9 mouse cellular contexts compared by ENCODE assay signal in genomic region chr8:64947698-64948034, GRCm38 (mm10). TPM values are rescaled to one million over a fixed set of nuclear protein-coding genes. Genes with fewer than 3 reads are reported as not detected.
DNase-seq lines count a peak whose midpoint lies in the region; ATAC-seq and TF ChIP-seq lines count a peak whose summit lies in the region.
"Had no signal": no experiment of that assay in that cellular context is flagged by ENCODE, and none has a peak within 500 bp of the region (broad histone marks: within the 10 kb centered on the region; RNA-seq: fewer than 3 reads in every experiment).

No protein-coding gene starts in this region.

- no peaks in the 10 kb centered on the region for H3K27me3 ChIP-seq in heart, adult 2 months (ENCODE audit: control insufficient read depth, insufficient read depth, low read length)
- H3K27me3 ChIP-seq in thymus, adult 2 months (ENCODE audit: control insufficient read depth, insufficient read depth, low read length): no peaks in the 10 kb centered on the region
- H3K27me3 ChIP-seq in liver, embryonic 12.5 days (replicated peaks): peaks cover 9% of the 10 kb centered on the region
- no peaks in the 10 kb centered on the region for H3K27me3 ChIP-seq in stomach, postnatal 0 days (ENCODE audit: control insufficient read depth, insufficient read depth, low read length)

- peak overlapping the region; percentile 85 for H3K4me2 ChIP-seq in liver, embryonic 12.5 days
- peak overlapping the region; percentile 64 for H3K4me2 ChIP-seq in stomach, postnatal 0 days (replicated peaks; ENCODE audit: low read depth)

- H3K36me3 ChIP-seq in heart, adult 2 months (ENCODE audit: control insufficient read depth, insufficient read depth, low read length): no peaks in the 10 kb centered on the region
- no peaks in the 10 kb centered on the region for H3K36me3 ChIP-seq in thymus, adult 2 months (ENCODE audit: control insufficient read depth, insufficient read depth, low read length)
- H3K36me3 ChIP-seq in liver, embryonic 12.5 days: no peaks in the 10 kb centered on the region
- no peaks in the 10 kb centered on the region for H3K36me3 ChIP-seq in stomach, postnatal 0 days (ENCODE audit: control insufficient read depth, insufficient read depth, low read length)

- DNase-seq in heart, adult 2 months: no peak
- DNase-seq in heart, adult 9 months (ENCODE audit: low spot score in 2 of 2): no peak
- DNase-seq in thymus, adult 2 months: no peak
- no peak for DNase-seq in thymus, postnatal 25 days
- no peak for DNase-seq in stomach, postnatal 0 days (ENCODE audit: low spot score)
- no peak for DNase-seq in adrenal gland, adult 2 months
- no peak for DNase-seq in right cerebral cortex, postnatal 25 days

- ATAC-seq in liver, embryonic 12.5 days: no peak
- ATAC-seq in stomach, postnatal 0 days (ENCODE audit: low FRiP score, low TSS enrichment): no peak

- peak overlapping the region; percentile 86 for H3K9ac ChIP-seq in heart, adult 2 months (ENCODE audit: low read depth, low read length)
- H3K9ac ChIP-seq in liver, embryonic 12.5 days: peak overlapping the region; percentile 75
- peak overlapping the region; percentile 75 for H3K9ac ChIP-seq in stomach, postnatal 0 days (ENCODE audit: low read length)

- no peak for TF ChIP-seq EP300 in heart, adult 2 months (IDR thresholded peaks at IDR 0.05; ENCODE audit: insufficient read depth, low read depth, low read length)
- TF ChIP-seq EP300 in stomach, postnatal 0 days (optimal IDR thresholded peaks at IDR 0.05): no peak

- intact Hi-C loops in heart, adult 2 months (cut with DNase I): loop anchor here (1.0 kb wide), 1 partner anchor 97 kb away; the partner anchor contains the start of gene Klhl2

- no peaks in the 10 kb centered on the region for H3K79me2 ChIP-seq in heart, adult 2 months (replicated peaks; ENCODE audit: control insufficient read depth, insufficient read depth, low read length)

- peak overlapping the region; percentile 66 for H3K4me3 ChIP-seq in heart, adult 2 months
- peak overlapping the region; percentile 65 for H3K4me3 ChIP-seq in thymus, adult 2 months (ENCODE audit: control insufficient read depth, insufficient read depth, low read length)
- H3K4me3 ChIP-seq in liver, embryonic 12.5 days: peak overlapping the region; percentile 79
- H3K4me3 ChIP-seq in stomach, postnatal 0 days (ENCODE audit: low read depth, low read length): peak overlapping the region; percentile 85

- no peak for TF ChIP-seq CTCF in heart, adult 2 months (IDR thresholded peaks at IDR 0.05)
- TF ChIP-seq CTCF in thymus, adult 2 months (IDR thresholded peaks at IDR 0.05; ENCODE audit: borderline replicate concordance, control insufficient read depth, extremely low read depth, insufficient read depth, low read length, poor library complexity): no peak
- TF ChIP-seq CTCF in stomach, postnatal 0 days (IDR thresholded peaks at IDR 0.05; ENCODE audit: low read depth): no peak

- no peak for TF ChIP-seq POLR2A in heart, adult 2 months (IDR thresholded peaks at IDR 0.05; ENCODE audit: insufficient read depth, low read depth, low read length)
- TF ChIP-seq POLR2A in thymus, adult 2 months (IDR thresholded peaks at IDR 0.05; ENCODE audit: control insufficient read depth, extremely low read depth, insufficient read depth, low read length, poor library complexity): no peak

- peak overlapping the region; percentile 79 for H3K27ac ChIP-seq in heart, adult 2 months
- peak overlapping the region; percentile 4; the same call in 1 of the 2 replicates for H3K27ac ChIP-seq in thymus, adult 2 months (ENCODE audit: control insufficient read depth, insufficient read depth, low read length)
- H3K27ac ChIP-seq in liver, embryonic 12.5 days: peak overlapping the region; percentile 69
- peak overlapping the region; percentile 89 for H3K27ac ChIP-seq in stomach, postnatal 0 days (replicated peaks)

- 7% methylated on average over 10 of the region's 10 CpGs for WGBS in heart, adult 2 months
- WGBS in thymus, adult 2 months: 11% methylated on average over 10 of the region's 10 CpGs
- 11% methylated on average over 10 of the region's 10 CpGs for WGBS in liver, embryonic 12.5 days (ENCODE audit: insufficient replicate concordance)
- 9% methylated on average over 10 of the region's 10 CpGs for WGBS in stomach, postnatal 0 days

- H3K4me1 ChIP-seq in heart, adult 2 months (ENCODE audit: control insufficient read depth, insufficient read depth, low read length): no peaks in the 10 kb centered on the region
- peaks cover 27% of the 10 kb centered on the region for H3K4me1 ChIP-seq in thymus, adult 2 months (replicated peaks; ENCODE audit: control insufficient read depth, insufficient read depth, low read length)
- H3K4me1 ChIP-seq in liver, embryonic 12.5 days: peaks cover 18% of the 10 kb centered on the region
- no peaks in the 10 kb centered on the region for H3K4me1 ChIP-seq in stomach, postnatal 0 days (replicated peaks; ENCODE audit: control insufficient read depth, insufficient read depth)

- no peaks in the 10 kb centered on the region for H3K9me3 ChIP-seq in liver, embryonic 12.5 days (replicated peaks)
- H3K9me3 ChIP-seq in stomach, postnatal 0 days (ENCODE audit: control insufficient read depth, low read length): no peaks in the 10 kb centered on the region

RNA-seq across cellular contexts. Expression of gene Tmem192, which starts 0.7 kb away (rescaled TPM):
- 10 to 100 TPM; 21.0 to 26.2 TPM for total RNA-seq in heart, adult 2 months (2021)
- polyA plus RNA-seq in heart, adult 2 months (2012; rRNA removed): 42.6 and 43.4 TPM in 2 replicates
- polyA plus RNA-seq in thymus, adult 2 months (2012; rRNA removed): 58.2 and 71.8 TPM in 2 replicates
- 18.1 TPM in 2 replicates for polyA plus RNA-seq in liver, embryonic 12.5 days (2016; fragmentation: Nextera tagmentation; extraction: Ambion mirVana)
- polyA plus RNA-seq in stomach, postnatal 0 days (2015; fragmentation: Nextera tagmentation; extraction: Ambion mirVana): 36.6 and 37.2 TPM in 2 replicates
- total RNA-seq in adrenal gland, adult 2 months (2021): 10 to 100 TPM; 57.5 to 77.8 TPM
- 141 and 177 TPM in 2 replicates for polyA plus RNA-seq in adrenal gland, adult 2 months (2012; rRNA removed)

RNA-seq across cellular contexts. Expression of gene Trim75, which starts 40.0 kb away (rescaled TPM):
- total RNA-seq in heart, adult 2 months (2021): not detected
- not detected in 2 replicates for polyA plus RNA-seq in heart, adult 2 months (2012; rRNA removed)
- not detected in 2 replicates for polyA plus RNA-seq in thymus, adult 2 months (2012; rRNA removed)
- not detected in 2 replicates for polyA plus RNA-seq in liver, embryonic 12.5 days (2016; fragmentation: Nextera tagmentation; extraction: Ambion mirVana)
- not detected in 2 replicates for polyA plus RNA-seq in stomach, postnatal 0 days (2015; fragmentation: Nextera tagmentation; extraction: Ambion mirVana)
- not detected for total RNA-seq in adrenal gland, adult 2 months (2021)
- not detected in 2 replicates for polyA plus RNA-seq in adrenal gland, adult 2 months (2012; rRNA removed)
- total RNA-seq: megakaryocyte-erythroid progenitor cell, adult 5-6 weeks had no signal

Comparison
In these comparisons a context has a peak if more than half of its experiments do, and no peak if none do; other contexts are left out.
1. H3K27ac ChIP-seq: peak in every context shown above with its lines; median percentile 89 in stomach, postnatal 0 days; 79 in heart, adult 2 months; 69 in liver, embryonic 12.5 days; 4 in thymus, adult 2 months.